Mouse (Mus musculus): ENCODE results near the gene Pdlim5.

- no peak for TF ChIP-seq CTCF (IDR thresholded peaks at IDR 0.05; ENCODE audit: low read depth)
- no peak for TF ChIP-seq EP300 (optimal IDR thresholded peaks at IDR 0.05)
Observed at GRCm38 (mm10) chr3:142339440-142340251, 55.9 kb downstream of the Pdlim5 start.

Data from stomach, postnatal 0 days (tissue).